Mouse (Mus musculus) heart, postnatal 0 days (tissue): Measurements from ENCODE around the gene Scgb2b2. TPM values are rescaled to one million over a fixed set of nuclear protein-coding genes. Genes with fewer than 3 reads are reported as not detected.

Experiments used
- ATAC-seq: fragments of 200-750 bp; cut with Nextera tagmentation; 2 replicates; pipeline ENCODE4 v1.8.0; 2017; ENCODE audit warnings: low read depth, moderate number of reproducible peaks, moderate library complexity; ENCODE audit not compliant: insufficient read depth
- DNase-seq: peaks from one replicate; pipeline ENCODE4 v3.0.0-alpha.2; 2016; ENCODE audit warnings: low spot score
- H3K27ac ChIP-seq: fragments of 300-500 bp; sonication (generic); 2 replicates; pipeline ENCODE4 v1.5.1; 2014; ENCODE audit warnings: low read depth, mild to moderate bottlenecking
- H3K27me3 ChIP-seq: fragments of 300-500 bp; sonication (generic); 2 replicates; pipeline ENCODE4 v1.6.1; 2014; ENCODE audit warnings: low read length, mixed read lengths; ENCODE audit not compliant: control insufficient read depth, insufficient read depth
- H3K36me3 ChIP-seq: fragments of 300-500 bp; sonication (generic); replicated peaks from 2 replicates; pipeline ENCODE4 v1.6.1; 2014; ENCODE audit warnings: low read length, mixed read lengths; ENCODE audit not compliant: control insufficient read depth, insufficient read depth
- H3K4me1 ChIP-seq: fragments of 300-500 bp; sonication (generic); 2 replicates; pipeline ENCODE4 v1.6.1; 2014; ENCODE audit warnings: antibody characterized with exemption; ENCODE audit not compliant: control insufficient read depth, insufficient read depth
- H3K4me2 ChIP-seq: fragments of 300-500 bp; sonication (generic); 2 replicates; pipeline ENCODE4 v1.6.1; 2014; ENCODE audit warnings: low read depth, mild to moderate bottlenecking, low read length, moderate library complexity
- H3K4me3 ChIP-seq: fragments of 300-500 bp; sonication (generic); 2 replicates; pipeline ENCODE4 v1.5.1; 2014; ENCODE audit warnings: low read depth, low read length
- H3K9ac ChIP-seq: fragments of 300-500 bp; sonication (generic); replicated peaks from 2 replicates; pipeline ENCODE4 v1.6.1; 2014; ENCODE audit warnings: low read depth, low read length, mixed read lengths
- H3K9me3 ChIP-seq: fragments of 300-500 bp; sonication (generic); replicated peaks from 2 replicates; pipeline ENCODE4 v1.6.1; 2016; ENCODE audit warnings: low read length; ENCODE audit not compliant: control insufficient read depth
- CTCF ChIP-seq: IDR thresholded peaks from 2 replicates; pipeline ENCODE4 v1.5.1; 2016; ENCODE audit warnings: antibody characterized with exemption, control low read depth, low read depth
- EP300 ChIP-seq: IDR thresholded peaks from 2 replicates; pipeline ENCODE4 v1.6.1; 2016; ENCODE audit warnings: antibody characterized with exemption, low read depth
- WGBS: fragments of 180-500 bp; shearing (Covaris S2); extraction: QIAGEN DNeasy Blood & Tissue Kit; methylation state at CpG from one replicate; pipeline ENCODE4 v1.1.7; 2014; 5-methylcytosine and 5-hydroxymethylcytosine counted together
- polyA plus RNA-seq: library from polyadenylated mRNA; unstranded; fragments of >200 nt; fragmentation: Nextera tagmentation; extraction: Ambion mirVana; gene quantifications from 2 replicates; pipeline ENCODE4 v1.2.1, GENCODE M21; 2015
- total RNA-seq: library from RNA; depleted of rRNA; stranded (reverse); fragments of >200 nt; gene quantifications from 2 replicates; pipeline ENCODE4 v1.2.3, GENCODE M21; 2014; ENCODE audit warnings: low replicate concordance; rRNA removed

Gene Scgb2b2
- total RNA-seq (not detected in 2 replicates), polyA plus RNA-seq (not detected in 2 replicates)

DNA sequence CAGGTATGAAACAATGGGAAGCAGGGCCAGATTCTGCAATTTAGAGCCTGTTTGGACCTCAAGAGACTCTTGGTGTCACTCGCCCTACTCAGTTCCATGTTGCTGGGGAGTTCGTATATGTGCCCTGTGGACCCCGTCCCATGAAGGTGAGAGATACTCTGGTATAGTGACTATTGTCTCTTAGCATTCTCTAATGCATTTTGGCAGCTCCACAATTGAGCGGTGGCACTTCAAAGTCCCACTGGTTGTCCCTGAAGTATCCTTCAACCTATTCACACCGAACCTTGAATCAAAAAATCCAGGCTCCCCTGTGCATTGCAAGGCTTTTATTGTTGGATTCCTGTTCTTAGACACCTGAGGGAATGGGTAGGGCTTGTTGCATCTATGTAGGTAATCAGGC is at the start of gene Scgb2b2:
TSS of gene Scgb2b2 (plus strand) at position 301 of the 400 bp plus-strand sequence.
- Histone ChIP-seq H3K9me3 (peaks cover 11% of the 10 kb centered on the region; the same call in 1 of the 2 replicates), H3K4me3 (no peak within 1 kb of the TSS), H3K4me2 (no peak within 1 kb of the TSS), H3K27ac (no peak within 1 kb of the TSS), H3K36me3 (no peaks in the 10 kb centered on the region), H3K9ac (no peak within 1 kb of the TSS), H3K27me3 (no peaks in the 10 kb centered on the region), H3K4me1 (no peaks in the 10 kb centered on the region)
- DNase-seq (no peak), ATAC-seq (no peak)
- TF ChIP-seq EP300: no peak
- no peak for TF ChIP-seq CTCF
- WGBS: 69% methylated on average over 5 of the region's 5 CpGs

DNA sequence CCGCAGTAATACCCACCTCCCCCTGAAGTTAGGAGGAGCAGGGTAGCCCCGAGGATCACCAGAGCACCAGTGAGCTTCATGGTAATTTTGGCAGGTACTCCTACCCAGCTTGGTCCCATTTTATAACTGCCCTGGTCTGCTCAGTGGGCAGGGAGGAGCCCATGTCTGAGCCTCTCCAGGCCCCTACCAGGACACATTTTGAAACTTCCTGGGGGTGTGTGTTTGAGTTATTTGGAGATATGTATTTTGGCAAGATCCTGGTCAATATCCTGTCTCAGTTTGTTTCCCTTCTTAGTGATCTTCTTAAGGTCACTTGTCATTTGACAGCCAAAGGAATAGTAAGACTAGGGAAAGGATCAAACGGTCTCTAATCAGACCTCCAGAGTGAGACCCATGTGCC is 1.4 kb downstream of the Scgb2b2 start, which contains the start of gene Scgb1b2:
TSS of gene Scgb1b2 (minus strand) at position 101 of the 400 bp plus-strand sequence.
- H3K27me3 ChIP-seq: no peaks in the 10 kb centered on the region
- 70% methylated on average over 3 of the region's 3 CpGs for WGBS
- no peaks in the 10 kb centered on the region for H3K36me3 ChIP-seq
- no peak within 1 kb of the TSS for H3K9ac ChIP-seq
- H3K4me1 ChIP-seq: no peaks in the 10 kb centered on the region
- DNase-seq (no peak), ATAC-seq (no peak)
- no peak within 1 kb of the TSS for H3K27ac ChIP-seq
- no peak for TF ChIP-seq CTCF
- no peak for TF ChIP-seq EP300
- H3K4me3 ChIP-seq: no peak within 1 kb of the TSS
- peaks cover 3% of the 10 kb centered on the region; the same call in 1 of the 2 replicates for H3K9me3 ChIP-seq
- no peak within 1 kb of the TSS for H3K4me2 ChIP-seq

Other genes starting within 250 kb of the Scgb2b2 start
- 54.3 and 69.7 TPM in 2 replicates for gene Fxyd5, start 248.0 kb upstream of the Scgb2b2 start, total RNA-seq
- gene Fxyd5, start 248.0 kb upstream of the Scgb2b2 start, polyA plus RNA-seq: 41.5 and 46.4 TPM in 2 replicates
- gene Fxyd7, start 239.0 kb upstream of the Scgb2b2 start, total RNA-seq: 5.8 TPM in 1 of 2 replicates, not detected in the other
- gene Fxyd7, start 239.0 kb upstream of the Scgb2b2 start, polyA plus RNA-seq: 0.67 and 0.72 TPM in 2 replicates
- gene Fxyd1, start 233.3 kb upstream of the Scgb2b2 start, total RNA-seq: 499 and 572 TPM in 2 replicates
- 1,579 and 1,586 TPM in 2 replicates for gene Fxyd1, start 233.3 kb upstream of the Scgb2b2 start, polyA plus RNA-seq
- 0.27 and 2.7 TPM in 2 replicates for gene Lgi4, start 231.2 kb upstream of the Scgb2b2 start, total RNA-seq
- 0.08 and 0.19 TPM in 2 replicates for gene Lgi4, start 231.2 kb upstream of the Scgb2b2 start, polyA plus RNA-seq
- gene Fxyd3, start 213.8 kb upstream of the Scgb2b2 start, total RNA-seq: 0.81 and 0.92 TPM in 2 replicates
- 0.66 and 2.4 TPM in 2 replicates for gene Fxyd3, start 213.8 kb upstream of the Scgb2b2 start, polyA plus RNA-seq
- gene Hpn, start 175.2 kb upstream of the Scgb2b2 start, total RNA-seq: 6.7 and 10.5 TPM in 2 replicates
- gene Hpn, start 175.2 kb upstream of the Scgb2b2 start, polyA plus RNA-seq: 1.3 and 1.7 TPM in 2 replicates
- 4.7 and 28.3 TPM in 2 replicates for gene Scn1b, start 163.5 kb upstream of the Scgb2b2 start, total RNA-seq
- 4.2 and 5.3 TPM in 2 replicates for gene Scn1b, start 163.5 kb upstream of the Scgb2b2 start, polyA plus RNA-seq
- 53.9 and 57.2 TPM in 2 replicates for gene Gramd1a, start 134.6 kb upstream of the Scgb2b2 start, total RNA-seq
- gene Gramd1a, start 134.6 kb upstream of the Scgb2b2 start, polyA plus RNA-seq: 25.9 and 27.0 TPM in 2 replicates
- not detected in 2 replicates for gene Scgb1b2, start 1.3 kb downstream of the Scgb2b2 start, total RNA-seq
- gene Scgb1b2, start 1.3 kb downstream of the Scgb2b2 start, polyA plus RNA-seq: not detected in 2 replicates
- not detected in 2 replicates for gene Scgb2b3, start 71.6 kb downstream of the Scgb2b2 start, total RNA-seq
- gene Scgb2b3, start 71.6 kb downstream of the Scgb2b2 start, polyA plus RNA-seq: not detected in 2 replicates
- gene Scgb1b3, start 85.1 kb downstream of the Scgb2b2 start, total RNA-seq: not detected in 2 replicates
- gene Scgb1b3, start 85.1 kb downstream of the Scgb2b2 start, polyA plus RNA-seq: not detected in 2 replicates